Mouse (Mus musculus) forebrain, postnatal 0 days (tissue): ENCODE data around the gene Bhlhe41. TPM values are rescaled to one million over a fixed set of nuclear protein-coding genes. Genes with fewer than 3 reads are reported as not detected.

Experiments used
- ATAC-seq: fragments of 200-750 bp; cut with Nextera tagmentation; 2 replicates; pipeline ENCODE4 v1.8.0; 2017; ENCODE audit warnings: mild to moderate bottlenecking, moderate library complexity
- DNase-seq: peaks from one replicate; pipeline ENCODE4 v3.0.0-alpha.2; 2015
- H3K27ac ChIP-seq: fragments of 300-500 bp; sonication (generic); 2 replicates; pipeline ENCODE4 v1.5.1; 2014; ENCODE audit warnings: low read depth, mild to moderate bottlenecking, antibody characterized with exemption, low read length, moderate library complexity, mixed read lengths
- H3K27me3 ChIP-seq: fragments of 300-500 bp; sonication (generic); 2 replicates; pipeline ENCODE4 v1.6.1; 2014; ENCODE audit warnings: mild to moderate bottlenecking, low read length, mixed read lengths; ENCODE audit not compliant: insufficient read depth
- H3K36me3 ChIP-seq: fragments of 300-500 bp; sonication (generic); 2 replicates; pipeline ENCODE4 v1.6.1; 2014; ENCODE audit warnings: mild to moderate bottlenecking, moderate library complexity; ENCODE audit not compliant: insufficient read depth
- H3K4me1 ChIP-seq: fragments of 300-500 bp; sonication (generic); 2 replicates; pipeline ENCODE4 v1.6.1; 2014; ENCODE audit warnings: antibody characterized with exemption; ENCODE audit not compliant: insufficient read depth
- H3K4me2 ChIP-seq: fragments of 300-500 bp; sonication (generic); 2 replicates; pipeline ENCODE4 v1.6.1; 2014; ENCODE audit warnings: low read depth, mild to moderate bottlenecking, moderate library complexity
- H3K4me3 ChIP-seq: fragments of 300-500 bp; sonication (generic); 2 replicates; pipeline ENCODE4 v1.5.1; 2014; ENCODE audit warnings: low read depth, low read length, mixed read lengths
- H3K9ac ChIP-seq: fragments of 300-500 bp; sonication (generic); 2 replicates; pipeline ENCODE4 v1.6.1; 2014; ENCODE audit warnings: mild to moderate bottlenecking
- H3K9me3 ChIP-seq: fragments of 300-500 bp; sonication (generic); 2 replicates; pipeline ENCODE4 v1.6.1; 2016; ENCODE audit warnings: low read length
- CTCF ChIP-seq: sonication (generic); IDR thresholded peaks from 2 replicates; pipeline ENCODE4 v1.5.1; 2016; ENCODE audit warnings: antibody characterized with exemption, control low read depth, low read depth
- WGBS: fragments of 180-500 bp; shearing (Covaris S2); extraction: QIAGEN DNeasy Blood & Tissue Kit; methylation state at CpG from one replicate; pipeline ENCODE4 v1.1.7; 2014; 5-methylcytosine and 5-hydroxymethylcytosine counted together
- polyA plus RNA-seq: library from polyadenylated mRNA; unstranded; fragments of >200 nt; fragmentation: Nextera tagmentation; extraction: Ambion mirVana; gene quantifications from 2 replicates; pipeline ENCODE4 v1.2.1, GENCODE M21; 2015
- total RNA-seq: library from RNA; depleted of rRNA; stranded (reverse); fragments of >200 nt; gene quantifications from 2 replicates; pipeline ENCODE4 v1.2.3, GENCODE M21; 2014

Gene Bhlhe41
- total and polyA plus RNA-seq, 2 experiments from 2014 or later: 4.1 to 5.2 TPM

GRCm38 (mm10) chr6:145904169-145904568 is 38.8 kb upstream of the Bhlhe41 start:
- no peak for TF ChIP-seq CTCF
- no peak for DNase-seq
- H3K9me3 ChIP-seq: no peaks in the 10 kb centered on the region
- 89% methylated on average over 5 of the region's 5 CpGs for WGBS
- no peak overlapping the region for H3K4me2 ChIP-seq
- ATAC-seq: no peak
- H3K27me3 ChIP-seq: no peaks in the 10 kb centered on the region
- no peaks in the 10 kb centered on the region for H3K4me1 ChIP-seq
- no peak overlapping the region for H3K4me3 ChIP-seq
- H3K27ac ChIP-seq: no peak overlapping the region
- H3K9ac ChIP-seq: no peak overlapping the region
- no peaks in the 10 kb centered on the region for H3K36me3 ChIP-seq

GRCm38 (mm10) chr6:145894669-145895342 is 29.4 kb upstream of the Bhlhe41 start:
- H3K4me1 ChIP-seq: no peaks in the 10 kb centered on the region
- no peaks in the 10 kb centered on the region for H3K27me3 ChIP-seq
- 51% methylated on average over 8 of the region's 8 CpGs for WGBS
- no peaks in the 10 kb centered on the region for H3K9me3 ChIP-seq
- no peaks in the 10 kb centered on the region for H3K36me3 ChIP-seq
- DNase-seq: no peak
- no peak for ATAC-seq
- H3K4me3 ChIP-seq: no peak overlapping the region
- no peak for TF ChIP-seq CTCF
- H3K9ac ChIP-seq: no peak overlapping the region
- no peak overlapping the region for H3K4me2 ChIP-seq
- H3K27ac ChIP-seq: no peak overlapping the region

GRCm38 (mm10) chr6:145893366-145894021 is 28.1 kb upstream of the Bhlhe41 start:
- Histone ChIP-seq H3K27me3 (no peaks in the 10 kb centered on the region), H3K9ac (no peak overlapping the region), H3K9me3 (no peaks in the 10 kb centered on the region), H3K4me3 (no peak overlapping the region), H3K4me1 (no peaks in the 10 kb centered on the region), H3K36me3 (no peaks in the 10 kb centered on the region), H3K27ac (no peak overlapping the region), H3K4me2 (no peak overlapping the region)
- WGBS: 80% methylated on average over 13 of the region's 13 CpGs
- DNase-seq (no peak), ATAC-seq (no peak)
- TF ChIP-seq CTCF: no peak

- WGBS: 97% methylated on average over 20 of the region's 20 CpGs
- DNase-seq (no peak), ATAC-seq (no peak)
- H3K9ac ChIP-seq: no peak overlapping the region
- no peaks in the 10 kb centered on the region for H3K9me3 ChIP-seq
- no peak overlapping the region for H3K4me2 ChIP-seq
- H3K27me3 ChIP-seq: no peaks in the 10 kb centered on the region
- no peak for TF ChIP-seq CTCF
- H3K36me3 ChIP-seq: no peaks in the 10 kb centered on the region
- H3K4me3 ChIP-seq: no peak overlapping the region
- H3K27ac ChIP-seq: no peak overlapping the region
- H3K4me1 ChIP-seq: no peaks in the 10 kb centered on the region
Measured at GRCm38 (mm10) chr6:145892381-145893265, 27.3 kb upstream of the Bhlhe41 start.

- ATAC-seq (no peak), DNase-seq (no peak)
- no peak overlapping the region for H3K9ac ChIP-seq
- H3K4me2 ChIP-seq: no peak overlapping the region
- no peaks in the 10 kb centered on the region for H3K9me3 ChIP-seq
- no peaks in the 10 kb centered on the region for H3K4me1 ChIP-seq
- no peak for TF ChIP-seq CTCF
- H3K27ac ChIP-seq: no peak overlapping the region
- no peaks in the 10 kb centered on the region for H3K27me3 ChIP-seq
- no peaks in the 10 kb centered on the region for H3K36me3 ChIP-seq
- 81% methylated on average over 11 of the region's 11 CpGs for WGBS
- H3K4me3 ChIP-seq: no peak overlapping the region
Measured at GRCm38 (mm10) chr6:145891951-145892350, 26.6 kb upstream of the Bhlhe41 start.

- WGBS: 76% methylated on average over 6 of the region's 6 CpGs
- ATAC-seq: no peak
Measured at GRCm38 (mm10) chr6:145887719-145888118, 22.4 kb upstream of the Bhlhe41 start.

More at GRCm38 (mm10) chr6:145887719-145888118, 22.4 kb upstream of the Bhlhe41 start:
- no peak for DNase-seq
- no peak overlapping the region for H3K9ac ChIP-seq
- no peaks in the 10 kb centered on the region for H3K9me3 ChIP-seq
- H3K27ac ChIP-seq: no peak overlapping the region
- no peak for TF ChIP-seq CTCF
- H3K36me3 ChIP-seq: no peaks in the 10 kb centered on the region
- no peak overlapping the region for H3K4me3 ChIP-seq
- no peaks in the 10 kb centered on the region for H3K27me3 ChIP-seq
- no peaks in the 10 kb centered on the region for H3K4me1 ChIP-seq
- no peak overlapping the region for H3K4me2 ChIP-seq
